Mouse (Mus musculus) lung, embryonic 15.5 days (tissue): Measurements from ENCODE around the gene Exoc6. TPM values are rescaled to one million over a fixed set of nuclear protein-coding genes. Genes with fewer than 3 reads are reported as not detected.

Experiments
- ATAC-seq: fragments of 200-750 bp; cut with Nextera tagmentation; 2 replicates; pipeline ENCODE4 v1.8.0; 2017; ENCODE audit warnings: moderate number of reproducible peaks, borderline replicate concordance; ENCODE audit not compliant: low FRiP score, low TSS enrichment; ENCODE audit errors: extremely low read depth
- H3K27ac ChIP-seq: fragments of 300-500 bp; sonication (generic); 2 replicates; pipeline ENCODE4 v1.5.1; 2015; ENCODE audit warnings: moderate library complexity, mild to moderate bottlenecking, inconsistent platforms
- H3K27me3 ChIP-seq: fragments of 300-500 bp; sonication (generic); 2 replicates; pipeline ENCODE4 v1.6.1; 2015; ENCODE audit warnings: inconsistent platforms
- H3K36me3 ChIP-seq: fragments of 300-500 bp; sonication (generic); 2 replicates; pipeline ENCODE4 v1.6.1; 2015; ENCODE audit warnings: inconsistent platforms
- H3K4me1 ChIP-seq: fragments of 300-500 bp; sonication (generic); 2 replicates; pipeline ENCODE4 v1.6.1; 2015; ENCODE audit warnings: inconsistent platforms
- H3K4me2 ChIP-seq: fragments of 300-500 bp; sonication (generic); 2 replicates; pipeline ENCODE4 v1.6.1; 2015; ENCODE audit warnings: inconsistent platforms, mild to moderate bottlenecking, moderate library complexity
- H3K4me3 ChIP-seq: fragments of 300-500 bp; sonication (generic); 2 replicates; pipeline ENCODE4 v1.5.1; 2015; ENCODE audit warnings: mild to moderate bottlenecking, inconsistent platforms
- H3K9ac ChIP-seq: fragments of 300-500 bp; sonication (generic); 2 replicates; pipeline ENCODE4 v1.6.1; 2015; ENCODE audit warnings: inconsistent platforms
- H3K9me3 ChIP-seq: fragments of 300-500 bp; sonication (generic); 2 replicates; pipeline ENCODE4 v1.6.1; 2016; ENCODE audit warnings: inconsistent platforms
- WGBS: fragments of 180-500 bp; shearing (Covaris S2); methylation state at CpG from one replicate; pipeline ENCODE4 v1.1.7; 2015; 5-methylcytosine and 5-hydroxymethylcytosine counted together
- polyA plus RNA-seq: library from polyadenylated mRNA; unstranded; fragments of >200 nt; fragmentation: Nextera tagmentation; extraction: Ambion mirVana; gene quantifications from 2 replicates; pipeline ENCODE4 v1.2.1, GENCODE M21; 2015

Exoc6 gene
- polyA plus RNA-seq, 1 experiment from 2014 or later = 12.8 TPM

DNA sequence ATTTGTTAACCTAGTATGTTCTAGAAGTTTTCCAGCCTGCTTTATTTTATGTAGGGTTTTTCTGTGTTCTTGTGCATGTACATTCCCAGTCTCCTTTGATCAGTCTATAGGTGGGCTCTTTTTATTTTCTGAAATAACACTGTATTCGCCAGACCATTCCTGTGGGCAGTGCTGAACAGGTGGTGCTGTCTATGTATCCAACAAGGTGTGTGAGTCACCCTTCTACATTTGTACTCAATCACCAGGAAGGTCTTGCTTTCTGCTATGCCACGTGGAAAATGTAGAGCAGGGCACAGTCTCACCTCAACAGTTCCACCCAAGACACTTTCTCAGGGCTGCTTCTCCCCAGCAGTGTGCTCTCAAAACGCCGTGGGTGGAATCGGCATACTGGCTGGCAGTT, 118.4 kb downstream of the Exoc6 start:
- Histone ChIP-seq H3K27ac (no peak overlapping the region), H3K4me3 (no peak overlapping the region), H3K4me1 (no peaks in the 10 kb centered on the region), H3K36me3 (no peaks in the 10 kb centered on the region), H3K4me2 (no peak overlapping the region), H3K27me3 (no peaks in the 10 kb centered on the region), H3K9me3 (no peaks in the 10 kb centered on the region), H3K9ac (no peak overlapping the region)
- ATAC-seq = no peak
- 82% methylated on average over 5 of the region's 5 CpGs for whole genome bisulfite sequencing

- no peaks in the 10 kb centered on the region for H3K4me1 ChIP-seq
- no peak overlapping the region for H3K9ac ChIP-seq
- no peak overlapping the region for H3K4me3 ChIP-seq
- no peak for ATAC-seq
- 84% methylated on average over 5 of the region's 5 CpGs for WGBS
- H3K4me2 ChIP-seq = no peak overlapping the region
- H3K27ac ChIP-seq = no peak overlapping the region
- H3K9me3 ChIP-seq = no peaks in the 10 kb centered on the region
- no peaks in the 10 kb centered on the region for H3K36me3 ChIP-seq
- no peaks in the 10 kb centered on the region for H3K27me3 ChIP-seq
Observed at GRCm38 (mm10) chr19:37669486-37669885, 119.3 kb downstream of the Exoc6 start.

GRCm38 (mm10) chr19:37673393-37673792, 123.2 kb downstream of the Exoc6 start:
- H3K9ac ChIP-seq = no peak overlapping the region
- ATAC-seq = no peak
- H3K9me3 ChIP-seq = no peaks in the 10 kb centered on the region
- no peak overlapping the region for H3K27ac ChIP-seq
- no peaks in the 10 kb centered on the region for H3K27me3 ChIP-seq
- H3K36me3 ChIP-seq = no peaks in the 10 kb centered on the region
- H3K4me2 ChIP-seq = no peak overlapping the region
- no peak overlapping the region for H3K4me3 ChIP-seq
- WGBS = 43% methylated on average over 12 of the region's 12 CpGs
- H3K4me1 ChIP-seq = no peaks in the 10 kb centered on the region

GRCm38 (mm10) chr19:37685281-37685680, 135.1 kb downstream of the Exoc6 start, which contains the start of gene Cyp26c1:
Cyp26c1 (plus strand) TSS chr19:37685581.
- ATAC-seq = 0 out of 2 replicates have a peak, but pooled peaks have one; percentile 31
- H3K36me3 ChIP-seq = no peaks in the 10 kb centered on the region
- 9% methylated on average over 6 of the region's 6 CpGs for WGBS
- no peak within 1 kb of the TSS for H3K9ac ChIP-seq
- H3K4me1 ChIP-seq = 0 out of 2 replicates have a peak, but pooled peaks cover 3% of the 10 kb centered on the region
- H3K27ac ChIP-seq = no peak within 1 kb of the TSS
- no peaks in the 10 kb centered on the region for H3K9me3 ChIP-seq
- peaks cover 84% of the 10 kb centered on the region for H3K27me3 ChIP-seq
- H3K4me2 ChIP-seq = no peak within 1 kb of the TSS
- no peak within 1 kb of the TSS for H3K4me3 ChIP-seq

DNA sequence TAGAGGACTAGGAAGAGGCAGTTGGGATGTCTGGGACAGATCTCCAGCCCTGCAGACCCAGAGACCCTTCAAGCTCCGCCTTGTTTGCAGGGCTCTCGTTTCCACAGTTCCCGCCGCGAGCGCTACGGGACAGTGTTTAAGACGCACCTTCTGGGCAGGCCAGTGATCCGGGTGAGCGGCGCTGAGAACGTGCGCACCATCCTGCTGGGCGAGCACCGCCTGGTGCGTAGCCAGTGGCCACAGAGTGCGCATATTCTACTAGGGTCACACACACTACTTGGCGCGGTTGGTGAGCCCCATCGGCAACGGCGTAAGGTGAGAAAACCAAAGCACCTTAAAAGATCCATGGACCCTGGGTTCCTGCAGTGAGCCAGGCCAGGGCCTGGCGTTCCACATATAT, 136.1 kb downstream of the Exoc6 start:
- H3K4me2 ChIP-seq = no peak overlapping the region
- no peaks in the 10 kb centered on the region for H3K36me3 ChIP-seq
- ATAC-seq = no peak
- peaks cover 94% of the 10 kb centered on the region for H3K27me3 ChIP-seq
- no peak overlapping the region for H3K9ac ChIP-seq
- WGBS = 7% methylated on average over 23 of the region's 23 CpGs
- no peak overlapping the region for H3K4me3 ChIP-seq
- no peak overlapping the region for H3K27ac ChIP-seq
- H3K9me3 ChIP-seq = no peaks in the 10 kb centered on the region
- H3K4me1 ChIP-seq = 0 out of 2 replicates have a peak, but pooled peaks cover 7% of the 10 kb centered on the region

GRCm38 (mm10) chr19:37686941-37687850, 137.0 kb downstream of the Exoc6 start:
- Histone ChIP-seq H3K27ac (no peak overlapping the region), H3K4me3 (no peak overlapping the region), H3K4me1 (0 out of 2 replicates have a peak, but pooled peaks cover 7% of the 10 kb centered on the region), H3K27me3 (peaks cover 97% of the 10 kb centered on the region), H3K4me2 (no peak overlapping the region), H3K9ac (no peak overlapping the region), H3K9me3 (no peaks in the 10 kb centered on the region), H3K36me3 (no peaks in the 10 kb centered on the region)
- WGBS = 4% methylated on average over 62 of the region's 62 CpGs
- no peak for ATAC-seq

DNA sequence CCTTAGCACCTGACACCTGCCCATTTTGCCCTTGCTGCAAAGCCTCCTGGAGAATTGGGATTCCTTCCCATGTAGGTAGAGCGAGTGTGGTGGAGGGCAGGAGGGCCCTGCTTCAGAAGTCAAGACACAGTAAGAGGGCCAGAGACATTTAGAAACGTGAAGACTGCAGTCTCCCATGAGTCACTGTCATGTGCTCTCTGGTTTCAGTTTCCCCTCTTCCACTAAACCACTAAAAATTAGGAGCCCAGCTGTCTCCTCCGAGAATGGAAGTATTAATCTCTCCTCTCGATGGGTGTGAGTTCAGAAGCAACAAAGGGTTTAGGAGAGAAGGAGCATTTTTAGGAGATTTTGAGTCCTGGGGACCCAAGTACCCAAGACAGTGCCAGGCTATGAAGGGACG, 139.3 kb downstream of the Exoc6 start:
- H3K4me2 ChIP-seq = no peak overlapping the region
- no peak for ATAC-seq
- H3K9me3 ChIP-seq = no peaks in the 10 kb centered on the region

GRCm38 (mm10) chr19:37690716-37691115, 140.5 kb downstream of the Exoc6 start:
- no peak overlapping the region for H3K9ac ChIP-seq
- peaks cover 100% of the 10 kb centered on the region for H3K27me3 ChIP-seq
- H3K4me1 ChIP-seq = peaks cover 18% of the 10 kb centered on the region; the same call in 1 of the 2 replicates
- H3K27ac ChIP-seq = no peak overlapping the region
- H3K4me3 ChIP-seq = peak overlapping the region; percentile 7; the same call in 1 of the 2 replicates
- peak overlapping the region; percentile 33 for H3K4me2 ChIP-seq
- WGBS = 5% methylated on average over 29 of the region's 29 CpGs
- H3K36me3 ChIP-seq = no peaks in the 10 kb centered on the region
- no peak for ATAC-seq
- no peaks in the 10 kb centered on the region for H3K9me3 ChIP-seq

More for the DNA sequence above, 139.3 kb downstream of the Exoc6 start:
- H3K27me3 ChIP-seq = peaks cover 100% of the 10 kb centered on the region
- WGBS = 47% methylated on average over 5 of the region's 5 CpGs
- no peak overlapping the region for H3K9ac ChIP-seq
- peaks cover 16% of the 10 kb centered on the region; the same call in 1 of the 2 replicates for H3K4me1 ChIP-seq
- H3K27ac ChIP-seq = no peak overlapping the region
- H3K4me3 ChIP-seq = no peak overlapping the region
- no peaks in the 10 kb centered on the region for H3K36me3 ChIP-seq

DNA sequence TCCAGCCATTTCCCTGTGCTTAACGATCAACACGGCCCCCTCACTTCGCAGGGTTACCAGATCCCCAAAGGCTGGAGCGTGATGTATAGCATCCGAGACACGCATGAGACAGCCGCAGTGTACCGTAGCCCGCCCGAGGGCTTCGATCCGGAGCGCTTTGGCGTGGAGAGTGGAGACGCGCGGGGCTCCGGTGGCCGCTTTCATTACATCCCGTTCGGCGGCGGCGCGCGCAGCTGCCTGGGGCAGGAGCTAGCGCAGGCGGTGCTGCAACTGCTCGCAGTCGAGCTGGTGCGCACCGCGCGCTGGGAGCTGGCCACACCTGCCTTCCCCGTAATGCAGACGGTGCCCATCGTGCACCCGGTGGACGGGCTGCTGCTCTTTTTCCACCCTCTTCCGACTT, 142.7 kb downstream of the Exoc6 start:
- H3K9me3 ChIP-seq = no peaks in the 10 kb centered on the region
- ATAC-seq = no peak
- no peak overlapping the region for H3K27ac ChIP-seq
- H3K36me3 ChIP-seq = no peaks in the 10 kb centered on the region
- WGBS = under 1% methylated on average over 40 of the region's 40 CpGs
- peak overlapping the region; percentile 58 for H3K4me2 ChIP-seq
- H3K4me1 ChIP-seq = peaks cover 36% of the 10 kb centered on the region; the same call in 1 of the 2 replicates
- peaks cover 100% of the 10 kb centered on the region for H3K27me3 ChIP-seq
- H3K9ac ChIP-seq = no peak overlapping the region; the same call in 1 of the 2 replicates
- peak overlapping the region; percentile 35 for H3K4me3 ChIP-seq

DNA sequence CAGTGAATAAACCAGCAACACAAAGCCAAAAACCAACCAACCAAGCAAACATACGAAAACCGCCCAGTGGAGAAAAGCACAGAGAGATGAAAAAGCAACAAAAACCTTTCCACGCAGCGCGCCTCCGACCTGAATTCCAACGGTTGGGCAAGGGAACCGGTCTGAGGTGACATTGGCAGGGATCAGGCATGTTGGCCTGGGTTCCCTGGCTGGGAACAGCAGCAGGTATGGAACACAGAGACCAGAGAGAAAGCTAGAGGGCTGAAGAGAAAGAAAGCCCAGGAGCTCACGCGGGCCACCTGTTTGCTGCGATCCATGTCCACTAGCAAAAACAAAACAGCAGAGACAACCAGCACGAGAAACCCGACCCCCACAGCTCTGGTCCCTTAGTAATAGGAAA, 144.9 kb downstream of the Exoc6 start:
- no peak overlapping the region for H3K4me2 ChIP-seq
- no peak overlapping the region for H3K27ac ChIP-seq
- H3K9me3 ChIP-seq = no peaks in the 10 kb centered on the region
- peaks cover 45% of the 10 kb centered on the region for H3K4me1 ChIP-seq
- peaks cover 100% of the 10 kb centered on the region for H3K27me3 ChIP-seq
- 36% methylated on average over 13 of the region's 13 CpGs for WGBS
- ATAC-seq = no peak
- no peak overlapping the region for H3K9ac ChIP-seq
- no peaks in the 10 kb centered on the region for H3K36me3 ChIP-seq
- no peak overlapping the region for H3K4me3 ChIP-seq

DNA sequence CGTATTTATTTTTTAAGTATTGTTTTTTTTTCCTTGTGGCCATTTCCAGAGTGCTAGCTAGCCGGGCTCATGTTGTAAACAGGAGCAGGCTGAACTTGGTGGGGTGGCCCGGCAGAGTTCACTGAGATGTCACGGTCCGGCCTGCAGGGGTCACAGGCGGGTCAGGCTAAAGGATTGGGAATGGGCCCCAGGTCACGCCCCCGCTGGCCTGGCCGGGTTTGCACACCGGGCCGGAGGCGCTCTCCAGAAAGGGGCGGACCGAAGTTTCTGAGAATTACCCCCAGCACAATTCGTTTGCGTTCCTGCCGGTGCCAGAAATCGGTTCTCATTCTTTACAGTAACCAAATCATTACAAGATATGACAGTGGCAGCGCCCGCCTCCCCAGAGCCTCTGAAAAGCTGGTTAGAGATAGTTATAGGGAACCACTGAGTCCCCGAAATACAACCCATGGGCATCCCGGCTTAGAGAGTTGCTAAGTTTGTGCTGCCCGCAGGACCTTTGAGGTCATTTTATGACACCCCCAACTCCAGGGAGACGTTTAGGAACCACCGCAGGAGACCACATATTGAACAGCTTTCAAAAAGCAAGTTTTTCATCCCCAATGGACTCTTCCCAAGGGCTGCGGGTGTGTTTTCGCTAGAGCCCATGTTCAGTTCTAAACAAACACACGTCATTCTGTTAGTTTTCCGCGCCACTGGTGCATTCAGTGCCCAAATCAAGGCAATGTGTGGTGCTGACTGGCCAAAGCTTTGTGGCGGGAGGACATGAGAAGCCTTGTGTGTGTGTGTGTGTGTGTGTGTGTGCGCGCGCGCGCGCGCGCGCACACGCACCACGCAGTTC, 145.8 kb downstream of the Exoc6 start:
- no peaks in the 10 kb centered on the region for H3K36me3 ChIP-seq
- H3K4me2 ChIP-seq = peak overlapping the region; percentile 58
- H3K9ac ChIP-seq = no peak overlapping the region
- peaks cover 41% of the 10 kb centered on the region for H3K4me1 ChIP-seq
- WGBS = 3% methylated on average over 42 of the region's 42 CpGs
- H3K27ac ChIP-seq = no peak overlapping the region
- peaks cover 100% of the 10 kb centered on the region for H3K27me3 ChIP-seq
- H3K4me3 ChIP-seq = peak overlapping the region; percentile 12
- H3K9me3 ChIP-seq = no peaks in the 10 kb centered on the region
- ATAC-seq = no peak
